Mouse (Mus musculus) adrenal gland, postnatal 25 days (tissue): ENCODE measurements around the gene Rft1. TPM values are rescaled to one million over a fixed set of nuclear protein-coding genes. Genes with fewer than 3 reads are reported as not detected.

Experiments used
- DNase-seq: peaks from one replicate; pipeline ENCODE4 v3.0.0; 2021; ENCODE audit warnings: mixed read lengths
- total RNA-seq: library from RNA; stranded (reverse); gene quantifications from 2 replicates; pipeline ENCODE4 v1.2.3, GENCODE M21; 2021

Gene Rft1
- total RNA-seq, 1 experiment from 2014 or later: 32.8 TPM

GRCm38 (mm10) chr14:30630811-30631576 lies 23.2 kb upstream of the Rft1 start:
- DNase-seq: no peak

GRCm38 (mm10) chr14:30631834-30632233 lies 22.3 kb upstream of the Rft1 start:
- DNase-seq: no peak

GRCm38 (mm10) chr14:30633708-30634107 lies 20.5 kb upstream of the Rft1 start:
- no peak for DNase-seq

GRCm38 (mm10) chr14:30634418-30634817 lies 19.7 kb upstream of the Rft1 start:
- DNase-seq: no peak

DNA sequence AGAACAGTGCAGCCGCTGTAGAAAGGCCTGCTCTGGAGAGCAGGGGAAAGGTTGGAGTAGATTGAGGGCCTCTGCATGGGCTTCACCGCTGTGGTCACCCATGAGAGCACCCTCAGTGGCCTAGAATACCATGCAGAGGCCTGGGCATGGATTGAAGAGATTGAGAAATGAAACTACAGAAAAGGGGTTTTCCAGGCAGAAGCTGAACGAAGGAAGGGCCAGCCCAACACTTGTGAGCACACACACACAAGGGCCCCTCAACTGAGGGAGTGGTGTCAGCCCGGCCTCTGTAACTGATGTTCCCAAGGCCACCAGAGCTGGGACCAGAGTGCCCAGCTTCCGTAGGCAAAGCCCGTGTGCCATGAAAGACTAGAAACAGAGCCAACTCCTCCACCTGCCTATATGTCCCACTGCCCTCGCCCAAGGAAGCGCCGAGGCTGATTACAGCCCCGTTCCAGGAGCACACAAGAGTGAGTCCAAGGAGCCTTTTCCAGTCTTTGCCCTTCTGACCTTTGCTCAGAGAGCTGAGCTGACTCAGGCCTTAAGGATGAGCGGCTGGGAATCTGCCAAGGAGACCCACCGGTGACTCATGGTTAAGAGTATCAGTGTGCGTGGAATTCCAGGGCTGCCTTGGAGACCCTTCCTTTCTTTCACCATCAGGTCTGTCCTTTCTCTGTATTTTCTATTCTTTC lies 18.8 kb upstream of the Rft1 start:
- peak; percentile 68 for DNase-seq

GRCm38 (mm10) chr14:30636499-30636898 lies 17.7 kb upstream of the Rft1 start:
- DNase-seq: peak; percentile 28

GRCm38 (mm10) chr14:30637087-30637486 lies 17.1 kb upstream of the Rft1 start:
- DNase-seq: no peak

GRCm38 (mm10) chr14:30638009-30638408 lies 16.2 kb upstream of the Rft1 start:
- peak; percentile 42 for DNase-seq

GRCm38 (mm10) chr14:30638686-30639085 lies 15.5 kb upstream of the Rft1 start:
- DNase-seq: peak; percentile 41

- DNase-seq: no peak
These were observed 12.4 kb upstream of the Rft1 start for GRCm38 (mm10) chr14:30641748-30642147.

DNA sequence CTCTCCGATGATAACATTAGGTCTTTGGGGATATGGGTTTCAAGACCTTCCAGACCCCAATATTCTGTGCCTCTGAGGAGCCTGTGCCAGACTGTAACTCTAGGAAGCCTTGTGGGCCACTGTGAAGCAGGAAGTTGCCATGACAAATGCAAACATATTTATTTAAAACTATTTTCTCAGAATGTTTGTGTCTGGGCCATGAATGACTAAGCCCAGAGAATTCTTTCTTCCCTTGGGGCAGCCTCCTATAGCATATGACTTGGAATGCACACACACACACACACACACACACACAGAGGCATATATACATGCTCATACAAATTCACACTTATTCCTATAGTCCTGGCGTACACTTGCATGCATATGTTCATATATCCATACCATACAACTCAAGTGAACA lies 10.1 kb upstream of the Rft1 start:
- DNase-seq: no peak

DNA sequence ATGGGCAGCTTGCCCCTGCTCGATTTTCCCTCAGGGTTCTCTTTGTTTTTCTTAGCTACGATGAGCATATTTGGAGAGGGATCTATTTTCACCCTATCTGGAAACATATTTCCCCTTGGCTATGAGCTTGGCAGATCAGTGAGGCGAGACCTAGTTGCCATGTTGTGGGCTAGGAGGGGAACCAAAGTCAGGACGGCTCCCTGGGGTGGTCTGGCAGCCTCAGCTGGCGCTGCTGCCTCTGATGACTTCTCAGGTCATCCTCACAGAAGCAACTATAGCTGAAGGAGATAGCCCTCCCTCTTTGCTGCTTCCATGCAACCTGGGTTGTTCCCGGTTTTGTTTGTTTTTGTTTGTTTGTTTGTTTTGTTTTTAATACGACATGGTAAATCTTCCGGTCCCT lies 9.1 kb upstream of the Rft1 start:
- no peak for DNase-seq

- peak; percentile 29 for DNase-seq
These were observed 7.7 kb upstream of the Rft1 start for GRCm38 (mm10) chr14:30646486-30646885.

DNA sequence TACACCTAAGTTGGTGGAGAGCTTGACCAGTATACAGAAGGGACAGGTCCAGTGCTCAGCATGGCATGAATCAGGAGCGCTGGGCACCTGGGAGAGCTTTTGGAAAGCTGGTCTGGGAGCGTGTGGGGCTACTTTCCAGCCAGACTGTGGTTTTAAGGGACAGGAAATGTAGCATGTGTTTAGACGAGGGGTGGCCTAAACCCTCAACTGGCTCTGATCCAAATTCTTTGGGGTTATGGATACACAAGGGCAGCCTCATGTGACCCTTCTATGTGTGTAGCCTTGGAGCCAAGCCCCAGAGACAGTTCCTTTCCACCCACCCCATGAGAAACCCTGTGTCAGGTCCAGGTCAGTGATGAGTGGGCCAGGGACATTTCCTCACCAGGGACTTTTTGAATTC lies 5.7 kb upstream of the Rft1 start:
- DNase-seq: no peak

- DNase-seq: no peak
These were observed 4.4 kb upstream of the Rft1 start for GRCm38 (mm10) chr14:30649745-30650144.

DNA sequence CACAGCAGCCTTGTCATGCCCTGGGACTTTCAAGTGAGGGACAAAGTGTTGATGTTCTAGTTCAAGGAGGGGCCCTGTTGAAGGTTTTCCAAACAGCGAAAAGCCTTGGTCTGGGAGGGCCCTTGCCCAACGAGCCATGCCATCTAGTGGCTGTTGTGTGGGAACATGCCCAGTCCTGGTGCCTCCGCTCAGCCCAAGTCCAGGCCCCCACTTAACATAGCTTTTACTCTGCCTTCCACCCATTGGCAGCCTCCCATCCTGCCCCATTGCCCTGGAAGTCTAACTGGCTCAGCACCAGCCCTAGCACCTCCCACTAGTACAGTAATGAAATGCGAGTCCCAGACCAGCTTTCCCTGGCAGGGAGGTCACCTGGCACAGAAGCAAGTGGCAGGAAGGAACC lies 3.2 kb upstream of the Rft1 start:
- DNase-seq: peak; percentile 77

- no peak for DNase-seq
These were observed 600 bp downstream of the Rft1 start for GRCm38 (mm10) chr14:30654691-30655228.

GRCm38 (mm10) chr14:30655531-30655930 lies 1.4 kb downstream of the Rft1 start:
- no peak for DNase-seq

DNA sequence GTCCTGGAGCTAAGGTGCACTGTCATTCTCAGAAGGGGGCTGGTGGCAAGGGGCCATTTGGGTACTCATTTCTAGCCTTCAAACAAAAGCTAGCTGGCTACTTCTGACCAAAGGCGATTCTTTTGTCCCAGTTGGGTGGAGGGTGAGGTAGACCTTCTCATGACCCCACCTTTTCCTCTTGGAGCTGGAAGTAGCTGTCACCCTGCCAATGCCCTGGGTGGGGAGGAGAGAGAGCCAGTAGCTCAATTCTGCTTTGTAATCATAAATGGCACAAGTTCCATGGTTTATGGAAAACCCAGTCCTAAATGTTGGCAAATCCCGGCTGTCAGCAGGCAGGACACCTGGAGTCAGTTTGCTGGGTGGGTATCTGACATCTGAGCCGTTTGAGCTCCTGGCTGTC lies 11.9 kb downstream of the Rft1 start:
- no peak for DNase-seq

DNA sequence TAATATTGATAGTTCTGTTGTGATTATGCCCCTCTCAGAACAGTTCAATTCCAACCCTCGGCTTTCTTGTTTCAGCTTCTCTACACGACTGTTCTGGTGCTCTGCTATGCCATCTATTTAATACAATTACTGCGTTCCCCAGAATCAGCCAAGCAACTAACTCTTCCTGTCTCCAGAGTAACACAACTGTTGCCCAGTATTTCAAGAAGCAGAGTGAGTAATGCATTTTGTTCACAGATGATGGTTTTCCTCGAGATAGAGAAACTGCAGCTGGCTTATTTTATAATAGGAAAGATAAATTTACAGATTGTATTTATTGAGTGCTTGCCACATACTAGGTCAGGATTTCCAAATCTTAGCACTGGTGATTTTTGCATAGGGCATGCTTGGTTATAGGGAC lies 12.4 kb downstream of the Rft1 start:
- DNase-seq: no peak

GRCm38 (mm10) chr14:30670161-30670560 lies 16.0 kb downstream of the Rft1 start:
- DNase-seq: peak; percentile 50

- DNase-seq: peak; percentile 39
These were observed 17.2 kb downstream of the Rft1 start for GRCm38 (mm10) chr14:30671095-30671985.

- DNase-seq: peak; percentile 87
These were observed 17.8 kb downstream of the Rft1 start for GRCm38 (mm10) chr14:30671986-30672312.
